Comparison of ENCODE assay signal across 19 mouse cellular contexts in the genomic region with DNA sequence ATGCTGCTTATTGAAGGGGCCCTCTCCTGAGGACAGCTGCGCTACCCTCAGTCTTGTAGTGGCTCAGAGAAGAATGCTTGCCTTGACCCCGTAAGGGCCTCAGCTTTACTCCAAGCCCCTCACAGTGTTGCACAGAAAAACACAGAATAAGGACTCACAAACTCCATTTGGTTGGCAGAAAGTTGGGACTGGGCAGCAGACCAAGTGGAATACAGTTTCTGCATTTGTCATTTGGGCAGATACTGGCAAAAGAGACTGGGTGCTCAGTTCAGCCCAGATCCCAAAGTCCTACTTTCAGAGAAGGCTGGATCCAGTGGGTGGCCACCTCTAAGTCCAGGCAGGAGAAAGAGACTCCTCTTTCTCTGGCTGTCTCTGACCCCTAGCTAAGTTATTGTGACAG.
A peak's percentile ranks its signal among the peaks of the same experiment; 100 is the strongest.
DNase-seq lines count a peak whose midpoint lies in the region; ATAC-seq and TF ChIP-seq lines count a peak whose summit lies in the region.
"Had no signal": no experiment of that assay in that cellular context is flagged by ENCODE, and none has a peak within 500 bp of the region (broad histone marks: within the 10 kb centered on the region; RNA-seq: fewer than 3 reads in every experiment).

No protein-coding gene starts in this region.

- H3K4me3 ChIP-seq in lung, adult 2 months (replicated peaks; ENCODE audit: extremely low read depth, low read depth, low read length) = no peak overlapping the region
- H3K4me3 ChIP-seq in stomach, postnatal 0 days (ENCODE audit: low read depth, low read length) = no peak overlapping the region
- H3K4me3 ChIP-seq: embryonic facial prominence, embryonic 15.5 days; heart, adult 2 months; hindbrain, embryonic 12.5 days; neural tube, embryonic 12.5 days had no signal

- peak; percentile 31 to 36 for DNase-seq in cerebellum, postnatal 14 days
- DNase-seq in lung, postnatal 10 days = peak; percentile 30
- DNase-seq in lung, adult 2 months = no peak
- peak; percentile 52 for DNase-seq in NIH3T3 (ENCODE audit: low read depth)
- DNase-seq in adrenal gland, postnatal 36 days = peak; percentile 59 to 65
- DNase-seq in heart, adult 11 months = no peak
- DNase-seq in stomach, postnatal 0 days (ENCODE audit: low spot score) = no peak
- DNase-seq: cerebellum, adult 11-12 months; heart, adult 2 months; retina, postnatal 1 day; thymus, adult 18-20 months had no signal

- no peaks in the 10 kb centered on the region for H3K36me3 ChIP-seq in stomach, postnatal 0 days (ENCODE audit: control insufficient read depth, insufficient read depth, low read length)
- H3K36me3 ChIP-seq: embryonic facial prominence, embryonic 15.5 days; hindbrain, embryonic 12.5 days; neural tube, embryonic 12.5 days had no signal

- TF ChIP-seq CTCF in lung, adult 2 months (IDR thresholded peaks at IDR 0.05; ENCODE audit: insufficient read depth, low read length) = no peak
- no peak for TF ChIP-seq CTCF in stomach, postnatal 0 days (IDR thresholded peaks at IDR 0.05; ENCODE audit: low read depth)

- no peaks in the 10 kb centered on the region for H3K27me3 ChIP-seq in stomach, postnatal 0 days (ENCODE audit: control insufficient read depth, insufficient read depth, low read length)
- H3K27me3 ChIP-seq: embryonic facial prominence, embryonic 15.5 days; hindbrain, embryonic 12.5 days; neural tube, embryonic 12.5 days had no signal

- no peak for ATAC-seq in cerebellum, adult (ENCODE audit: insufficient number of reproducible peaks, low FRiP score, low TSS enrichment)
- ATAC-seq in stomach, postnatal 0 days (ENCODE audit: low FRiP score, low TSS enrichment) = no peak
- ATAC-seq: intestine, embryonic 16.5 days; midbrain, embryonic 16.5 days had no signal

- no peak overlapping the region for H3K27ac ChIP-seq in stomach, postnatal 0 days (replicated peaks)
- H3K27ac ChIP-seq: embryonic facial prominence, embryonic 15.5 days; heart, adult 2 months; hindbrain, embryonic 12.5 days; kidney, postnatal 0 days; liver, embryonic 14.5 days; neural tube, embryonic 12.5 days had no signal

- H3K4me2 ChIP-seq in stomach, postnatal 0 days (replicated peaks; ENCODE audit: low read depth) = no peak overlapping the region
- H3K4me2 ChIP-seq: embryonic facial prominence, embryonic 15.5 days; hindbrain, embryonic 12.5 days; neural tube, embryonic 12.5 days had no signal

- no peak for TF ChIP-seq POLR2A in lung, adult 2 months (IDR thresholded peaks at IDR 0.05; ENCODE audit: borderline replicate concordance, extremely low read depth, low read depth, low read length)

- TF ChIP-seq EP300 in stomach, postnatal 0 days (optimal IDR thresholded peaks at IDR 0.05) = no peak

- H3K9me3 ChIP-seq in stomach, postnatal 0 days (ENCODE audit: control insufficient read depth, low read length) = no peaks in the 10 kb centered on the region
- H3K9me3 ChIP-seq: embryonic facial prominence, embryonic 15.5 days; hindbrain, embryonic 12.5 days; neural tube, embryonic 12.5 days had no signal

- WGBS in lung, adult 2 months = 85% methylated on average over 2 of the region's 2 CpGs
- WGBS in stomach, postnatal 0 days = 62% methylated on average over 2 of the region's 2 CpGs

- H3K4me1 ChIP-seq in lung, adult 2 months (ENCODE audit: control insufficient read depth, insufficient read depth, low read length) = no peaks in the 10 kb centered on the region
- H3K4me1 ChIP-seq in stomach, postnatal 0 days (replicated peaks; ENCODE audit: control insufficient read depth, insufficient read depth) = no peaks in the 10 kb centered on the region
- H3K4me1 ChIP-seq: embryonic facial prominence, embryonic 15.5 days; hindbrain, embryonic 12.5 days; neural tube, embryonic 12.5 days had no signal

- no peak overlapping the region for H3K9ac ChIP-seq in stomach, postnatal 0 days (ENCODE audit: low read length)
- H3K9ac ChIP-seq: embryonic facial prominence, embryonic 15.5 days; hindbrain, embryonic 12.5 days; liver, embryonic 14.5 days; neural tube, embryonic 12.5 days had no signal

Comparison
In these comparisons a context has a peak if more than half of its experiments do, and no peak if none do; other contexts are left out.
1. DNase-seq: peak in cerebellum, postnatal 14 days (2 of 2), lung, postnatal 10 days (single experiment), NIH3T3 (single experiment) and adrenal gland, postnatal 36 days (2 of 2); none in lung, adult 2 months (single experiment), heart, adult 11 months (single experiment) and stomach, postnatal 0 days (single experiment).